Mouse (Mus musculus) heart, postnatal 14 days (tissue): ENCODE data around the gene 1700022I11Rik. TPM values are rescaled to one million over a fixed set of nuclear protein-coding genes. Genes with fewer than 3 reads are reported as not detected.
A peak's percentile ranks its signal among the peaks of the same experiment; 100 is the strongest.

Source experiments
- DNase-seq, 2 experiments: peaks; one replicate each; pipeline ENCODE4 v3.0.0; 2021 to 2022
- intact Hi-C: fragments of 180-260 bp; cut with DNase I; formaldehyde crosslinking; loops from one replicate; pipeline ENCODE4 v1.15.1; 2025
- long read RNA-seq, 2 experiments: library from polyadenylated mRNA; stranded (forward); transcript quantifications; one replicate each; pipeline ENCODE4 v2.0.0; 2021
- total RNA-seq, 2 experiments: library from RNA; stranded (reverse); gene quantifications; 2 replicates each; pipeline ENCODE4 v1.2.3; 2021

Gene 1700022I11Rik
- not detected for total RNA-seq
- long read RNA-seq, experiment 1 = 0 reads
- long read RNA-seq, experiment 2 = 0 reads

DNA sequence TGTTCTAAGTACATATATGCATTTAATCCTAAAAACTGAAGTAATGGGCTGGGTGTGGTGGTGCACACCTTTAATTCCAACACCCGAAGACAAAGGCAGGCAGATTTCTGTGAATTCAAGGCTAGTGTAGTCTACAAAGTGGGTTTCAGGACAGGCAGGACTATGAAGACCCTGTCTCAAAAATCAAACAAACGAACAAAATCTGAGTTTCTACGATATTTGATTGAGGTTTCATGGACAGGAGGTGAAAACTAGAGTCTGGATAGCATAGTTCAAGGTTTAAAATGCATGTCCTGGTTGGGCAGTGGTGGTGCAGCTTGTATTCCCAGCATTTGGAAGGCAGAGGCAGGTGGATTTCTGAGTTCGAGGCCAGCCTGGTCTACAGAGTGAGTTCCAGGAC is at the start of gene 1700022I11Rik:
Gene 1700022I11Rik (plus strand): TSS at position 301 of the 400 bp plus-strand sequence.
- DNase-seq = no peak
- intact Hi-C loops = no loop called here

DNA sequence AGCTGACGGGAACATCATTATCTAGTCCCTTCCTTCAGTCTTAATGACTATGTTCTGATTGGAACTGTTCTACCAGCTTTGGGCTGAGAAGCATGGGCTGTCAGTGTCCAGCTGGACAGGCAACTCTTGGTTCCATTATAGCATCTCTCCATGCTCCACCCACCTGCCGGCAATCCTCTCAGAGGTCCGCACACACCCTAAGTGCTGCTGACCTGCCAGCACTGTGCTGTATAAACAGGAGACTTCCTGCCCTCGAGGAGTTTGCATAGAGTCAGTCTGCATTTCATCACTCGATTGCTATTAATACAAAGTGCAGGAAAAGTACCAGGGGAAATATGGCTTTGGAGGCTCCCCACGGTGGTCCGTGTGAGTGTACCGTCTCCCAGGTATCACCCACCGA is 48.7 kb upstream of the 1700022I11Rik start:
- intact Hi-C loops = no loop called here
- DNase-seq = no peak

DNA sequence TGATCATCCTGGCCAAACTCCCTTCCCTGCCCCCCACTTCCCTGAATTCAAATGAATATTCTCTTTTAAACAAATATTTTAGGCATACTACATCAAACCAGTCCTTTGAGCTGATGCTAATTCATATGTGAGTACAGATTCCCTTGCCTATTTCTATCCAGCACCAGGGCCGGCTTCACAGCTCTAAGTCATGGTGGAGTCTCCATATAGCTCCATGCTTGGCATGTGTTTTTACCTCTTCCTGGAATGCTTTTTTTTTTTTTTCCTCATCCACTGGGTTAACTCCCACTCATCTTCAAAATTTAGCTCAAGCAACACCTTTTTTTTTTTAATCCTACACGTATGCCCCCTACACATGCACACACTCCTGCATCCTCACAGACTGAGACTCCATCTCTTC is 47.9 kb upstream of the 1700022I11Rik start:
- intact Hi-C loops = no loop called here
- no peak for DNase-seq

DNA sequence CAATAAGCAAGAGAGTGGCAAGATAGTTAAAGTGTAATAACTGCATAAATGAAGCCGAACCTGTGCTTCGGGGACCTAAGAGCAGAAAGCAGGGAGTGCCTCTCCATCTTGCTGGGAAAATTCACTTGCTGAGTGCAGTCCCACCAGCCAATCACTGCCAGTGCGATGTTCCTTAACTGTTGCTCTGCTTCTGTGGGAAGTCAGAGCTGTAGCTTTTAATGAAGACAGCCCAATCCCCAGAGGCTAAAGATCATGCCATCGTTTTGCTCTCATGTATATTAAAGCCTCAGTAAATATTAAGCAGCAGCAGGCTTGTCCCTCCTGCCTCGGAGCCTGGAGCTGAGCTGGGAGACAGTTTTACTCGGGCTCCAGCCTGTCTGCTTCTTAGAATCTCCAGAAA is 47.3 kb upstream of the 1700022I11Rik start:
- intact Hi-C loops = no loop called here
- no peak for DNase-seq

DNA sequence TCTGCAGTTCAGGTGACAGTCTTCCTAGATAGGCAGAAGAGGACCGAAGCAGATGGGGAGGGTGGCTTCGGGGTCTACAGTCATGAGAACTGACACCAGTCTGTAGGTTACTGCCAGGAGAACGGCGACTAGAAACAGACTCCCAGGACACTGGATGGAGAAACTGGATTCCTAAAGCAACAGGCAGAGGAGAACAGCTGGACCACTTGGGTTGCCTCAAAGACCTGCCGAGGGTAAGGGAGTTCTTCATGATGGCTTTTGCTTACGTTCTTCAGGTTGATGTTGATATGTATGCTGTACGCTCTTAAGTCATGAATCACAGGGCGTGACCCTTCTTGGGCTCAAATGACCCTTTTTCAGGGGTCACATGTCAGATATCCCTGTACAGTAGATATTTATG is 46.9 kb upstream of the 1700022I11Rik start:
- DNase-seq = no peak
- intact Hi-C loops = no loop called here

DNA sequence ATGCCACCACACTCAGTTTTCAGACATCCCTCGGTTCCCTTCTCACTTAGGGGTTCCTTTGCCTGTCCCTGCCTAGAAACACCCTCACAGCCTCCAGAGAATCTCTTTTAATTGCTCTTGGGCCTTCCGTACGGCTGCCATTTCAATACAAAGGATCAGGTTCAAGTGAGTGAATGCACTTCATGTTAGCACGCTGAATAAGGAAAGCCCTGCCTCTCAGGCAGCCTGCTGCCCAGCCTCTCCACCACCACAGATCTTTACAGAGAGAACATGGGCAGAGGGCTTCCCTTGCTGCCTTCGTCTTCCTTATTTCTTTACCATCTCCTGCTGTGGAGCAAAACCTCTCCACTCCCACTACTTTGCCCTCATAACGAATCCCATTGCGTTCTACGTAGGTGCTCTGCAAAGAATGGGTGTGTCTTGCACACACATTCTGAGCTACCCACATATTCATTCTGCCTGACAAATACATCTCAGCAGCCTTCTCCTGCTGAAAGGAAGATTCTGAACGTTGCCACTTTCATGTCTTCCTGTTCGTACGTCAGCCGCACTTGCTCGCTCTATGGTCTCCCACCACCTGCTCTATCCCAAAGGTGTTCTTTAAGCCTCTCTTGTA is 45.2 kb upstream of the 1700022I11Rik start:
- intact Hi-C loops = no loop called here

DNA sequence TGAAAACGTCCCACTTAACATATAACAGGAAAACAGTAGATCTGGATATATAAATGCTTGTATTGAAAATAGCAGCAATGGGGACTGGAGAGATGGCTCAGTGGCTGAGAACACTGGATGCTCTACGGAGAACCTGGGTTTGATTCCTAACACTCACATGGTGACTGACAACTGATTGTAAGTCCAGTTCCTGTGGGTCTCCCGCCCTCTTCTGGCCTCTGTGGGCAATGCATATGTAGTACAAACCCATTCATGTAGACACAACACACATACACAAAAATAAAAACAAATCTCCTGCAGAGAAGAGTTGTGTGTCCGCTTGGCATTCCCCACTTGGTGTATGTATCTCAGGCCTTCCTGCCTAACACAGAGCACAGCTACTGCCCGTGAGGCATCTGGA is 41.2 kb upstream of the 1700022I11Rik start:
- no peak for DNase-seq
- intact Hi-C loops = no loop called here

More for the DNA sequence above, 45.2 kb upstream of the 1700022I11Rik start:
- DNase-seq = no peak

DNA sequence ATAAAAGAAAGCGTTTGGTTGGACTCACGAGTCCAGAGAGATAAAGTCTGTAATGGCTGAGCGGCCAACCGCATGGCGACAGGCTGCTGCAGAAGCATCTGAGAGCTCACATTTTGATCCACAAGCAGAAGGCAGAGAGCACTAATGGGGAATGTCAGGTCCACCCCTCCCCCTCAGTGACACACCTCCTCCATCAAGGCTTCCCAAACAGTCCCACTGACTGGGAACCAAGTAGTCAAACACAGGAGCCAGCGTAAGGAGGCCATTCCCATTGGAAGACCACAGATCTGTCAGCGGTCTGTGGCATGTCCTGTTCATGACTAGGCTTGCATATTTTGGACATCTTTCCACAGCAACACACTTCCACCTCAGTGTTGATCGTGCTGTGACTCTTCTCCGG is 40.5 kb upstream of the 1700022I11Rik start:
- intact Hi-C loops = no loop called here

DNA sequence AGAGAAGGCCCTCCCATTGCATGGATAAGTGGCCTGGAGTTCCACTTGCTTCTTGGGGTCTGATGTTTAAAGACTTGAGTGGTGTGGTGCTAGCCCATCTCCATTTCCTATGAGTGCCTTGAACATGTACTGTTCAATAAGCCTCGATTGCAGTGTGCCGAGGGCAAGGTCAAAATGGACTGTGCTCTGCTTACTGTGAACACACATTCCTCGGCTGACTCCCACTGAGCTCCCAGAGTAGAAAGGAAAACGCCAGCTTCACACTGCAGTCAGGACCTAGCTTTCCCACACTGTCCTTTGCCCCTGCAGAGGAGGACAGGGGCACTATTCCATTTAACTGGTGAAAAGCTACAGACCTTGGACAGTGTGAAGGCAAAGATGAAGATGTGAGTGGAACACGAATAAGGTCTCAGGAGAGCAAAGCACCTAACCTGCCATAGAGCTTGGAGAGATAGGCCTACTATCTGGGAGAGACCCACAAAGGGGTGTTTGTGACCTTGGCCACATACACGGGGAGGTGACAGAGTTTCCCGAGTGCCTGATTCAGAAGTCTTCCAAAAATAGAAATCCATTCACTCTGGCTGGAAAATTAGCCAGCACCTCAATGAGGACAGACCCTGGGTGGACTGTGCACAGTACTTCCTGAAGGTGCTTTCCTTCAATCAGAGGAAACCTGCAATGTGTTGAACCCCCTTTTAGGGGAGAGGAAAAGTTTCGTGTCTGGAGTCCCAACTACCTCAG is 37.0 kb upstream of the 1700022I11Rik start:
- no peak for DNase-seq
- intact Hi-C loops = no loop called here

More for the DNA sequence above, 40.5 kb upstream of the 1700022I11Rik start:
- no peak for DNase-seq

DNA sequence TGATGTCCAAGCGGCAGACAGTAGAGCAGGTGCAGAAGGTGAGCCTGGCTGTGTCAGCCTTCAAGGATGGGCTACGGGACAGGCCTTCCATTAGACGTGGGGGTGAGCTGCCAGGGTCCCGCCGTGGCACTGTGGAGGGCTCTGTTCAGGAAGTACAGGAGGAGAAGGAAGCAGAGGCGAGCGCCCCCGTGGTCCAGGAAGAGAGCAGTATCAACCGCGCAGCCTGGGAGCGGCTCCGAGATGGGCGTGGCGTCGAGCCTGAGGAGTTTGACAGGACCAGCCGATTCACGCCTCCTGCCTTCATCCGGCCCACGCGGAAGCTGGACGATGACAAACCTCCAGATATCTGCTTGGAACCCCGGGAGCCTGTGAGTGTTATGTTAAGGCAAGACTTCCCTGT is 35.8 kb upstream of the 1700022I11Rik start:
- DNase-seq = peak; percentile 71 to 80
- intact Hi-C loops = no loop called here

DNA sequence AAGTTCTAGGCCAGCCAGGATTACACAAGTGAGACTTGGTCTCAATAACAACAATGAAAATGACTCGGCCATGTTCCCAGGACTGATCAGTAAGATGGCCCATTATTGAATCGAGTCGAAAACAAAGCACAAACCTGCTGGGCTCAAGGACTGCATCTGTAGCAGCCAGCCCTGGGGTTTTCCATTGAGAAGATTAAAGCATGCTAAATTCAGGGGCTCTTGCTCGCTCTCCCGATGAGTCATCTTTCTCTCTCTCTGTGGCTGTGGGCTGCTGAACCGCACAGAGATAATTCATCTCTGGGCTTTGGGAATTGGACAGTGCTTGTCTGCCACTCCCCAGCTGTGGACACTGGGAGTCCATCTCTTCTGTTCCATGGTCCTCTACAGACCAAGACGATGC is 28.0 kb upstream of the 1700022I11Rik start:
- intact Hi-C loops = no loop called here
- no peak for DNase-seq

DNA sequence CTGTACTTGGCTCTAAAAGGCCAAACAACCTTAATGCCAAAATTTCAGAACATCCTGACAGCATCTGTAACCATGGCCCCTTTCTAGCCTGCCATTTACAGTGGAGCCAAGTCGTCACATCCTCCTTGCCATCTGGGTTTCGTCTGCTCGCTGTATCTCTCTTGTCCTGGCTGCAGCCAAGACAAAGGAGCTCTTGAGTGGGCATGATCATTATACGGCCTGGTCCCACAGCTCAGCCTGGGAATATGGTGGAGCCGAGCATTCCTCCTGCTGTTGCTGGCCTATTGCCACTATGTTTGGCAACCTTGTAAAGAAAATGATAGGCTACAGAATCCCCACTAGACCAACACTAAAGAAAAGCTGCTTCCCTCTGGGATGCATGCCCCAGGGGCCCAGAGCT is 26.1 kb upstream of the 1700022I11Rik start:
- DNase-seq = no peak
- intact Hi-C loops = no loop called here

DNA sequence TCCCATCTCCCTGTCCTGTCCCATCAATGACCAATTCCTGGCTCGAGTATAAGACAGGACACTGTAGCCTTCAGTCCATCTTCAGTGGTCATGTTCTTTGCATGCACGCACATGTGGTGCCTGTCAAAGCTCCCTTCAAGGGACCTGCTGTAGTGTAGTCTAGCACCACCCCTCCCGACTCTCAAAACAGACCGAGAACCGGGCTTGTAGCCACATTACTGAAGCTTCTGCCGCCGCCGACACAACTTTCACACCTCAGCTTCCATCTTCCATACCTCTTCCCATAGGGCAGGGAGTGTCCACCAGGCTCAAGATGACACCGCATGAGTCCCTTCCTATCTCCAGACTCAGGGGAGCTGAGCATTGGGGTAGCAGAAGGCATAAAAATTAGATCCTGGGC is 25.2 kb upstream of the 1700022I11Rik start:
- intact Hi-C loops = loop anchor here (2.0 kb wide), 1 partner anchor 67 kb away; no protein-coding TSS in a partner anchor
- DNase-seq = no peak

DNA sequence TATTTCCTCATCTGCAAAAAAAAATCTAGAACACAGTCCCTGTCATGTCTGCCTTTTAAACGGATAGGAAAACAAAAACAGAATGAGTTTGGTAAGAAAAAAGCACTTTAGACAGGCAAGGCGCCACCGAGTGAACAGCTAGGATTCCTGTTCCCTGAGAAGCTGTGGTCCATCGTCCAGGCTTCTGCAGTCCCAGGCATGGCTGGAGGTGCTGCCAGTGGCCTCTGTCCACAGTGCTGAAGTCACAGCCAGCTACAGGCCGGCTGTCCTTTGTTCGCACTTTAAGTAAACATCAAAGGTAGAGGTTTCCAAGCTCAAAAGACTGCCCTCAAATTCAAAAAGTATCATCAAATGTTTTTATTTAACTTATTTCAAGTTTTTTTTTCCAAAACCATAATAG is 24.4 kb upstream of the 1700022I11Rik start:
- intact Hi-C loops = loop anchor here (2.0 kb wide), 1 partner anchor 68 kb away; no protein-coding TSS in a partner anchor
- DNase-seq = peak; percentile 54 to 74

DNA sequence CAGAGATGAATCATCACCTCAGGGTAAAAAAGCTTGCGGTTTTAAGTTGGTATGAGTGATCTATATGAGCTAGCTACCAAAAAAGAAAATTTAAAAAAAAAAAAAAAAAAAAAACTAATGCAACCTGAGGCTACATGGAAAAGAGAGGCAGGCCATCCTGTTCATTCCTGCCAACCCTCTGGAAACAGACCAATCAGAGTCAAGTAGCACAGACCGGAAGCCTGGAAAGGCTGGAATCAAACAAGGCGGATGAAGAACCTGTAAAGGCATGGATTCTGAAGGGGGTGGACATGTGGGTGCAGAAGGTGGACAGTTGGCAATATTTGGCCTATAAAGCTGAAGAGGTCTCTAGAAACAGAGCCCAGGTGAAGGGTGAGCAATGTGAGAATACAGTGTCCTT is 24.0 kb upstream of the 1700022I11Rik start:
- intact Hi-C loops = loop anchor here (2.0 kb wide), 1 partner anchor 69 kb away; no protein-coding TSS in a partner anchor
- DNase-seq = no peak

DNA sequence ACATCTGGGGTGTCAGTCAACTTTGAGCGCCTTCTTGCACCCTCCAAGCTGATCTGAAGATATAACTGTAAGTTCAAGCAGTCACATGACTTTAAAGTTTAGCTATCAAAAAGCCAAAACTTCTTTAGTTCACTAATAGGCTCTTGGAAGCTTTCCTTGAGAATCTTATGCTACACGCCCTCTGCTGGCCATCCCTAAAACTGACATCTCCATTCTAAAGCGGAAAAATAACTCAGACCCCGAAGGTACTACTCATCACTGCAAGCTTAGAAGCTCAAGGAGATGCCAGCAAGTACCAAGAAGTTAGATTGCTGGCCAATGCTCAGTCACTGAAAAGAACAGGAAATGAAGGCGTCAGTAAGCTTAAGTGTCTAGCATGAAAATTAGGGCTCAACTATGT is 23.5 kb upstream of the 1700022I11Rik start:
- intact Hi-C loops = loop anchor here (2.0 kb wide), 2 partner anchors 29 to 69 kb away; partner anchors contain the start of gene Phf24
- peak; percentile 56 to 73 for DNase-seq

DNA sequence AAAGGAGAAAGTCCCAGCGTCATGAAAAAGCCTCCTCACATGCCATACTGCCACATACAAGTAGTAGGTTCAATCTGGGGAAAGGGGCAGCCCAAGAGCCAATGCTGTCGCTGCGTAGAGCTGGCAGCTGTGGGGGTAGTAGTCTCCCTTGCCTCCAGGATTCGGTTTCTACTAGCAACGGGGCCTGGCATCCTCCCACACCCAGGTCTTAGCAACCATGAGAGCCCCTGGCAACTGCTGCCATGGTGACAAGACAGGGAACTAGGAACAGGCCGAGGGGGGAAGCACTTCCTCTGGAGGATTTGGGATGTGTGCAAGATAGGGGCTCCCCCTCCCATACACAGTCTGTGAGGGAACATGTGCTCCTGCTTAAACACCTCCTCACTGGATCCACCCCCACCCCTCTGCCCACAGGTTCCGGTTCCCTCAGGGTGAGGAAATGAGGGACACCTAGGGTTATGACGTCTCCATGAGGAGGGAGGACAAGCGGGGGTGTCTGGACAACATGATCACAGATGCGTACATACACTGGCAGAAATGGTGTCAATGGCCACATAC is 22.6 kb upstream of the 1700022I11Rik start:
- DNase-seq = no peak
- intact Hi-C loops = loop anchor here (2.0 kb wide), 1 partner anchor 30 kb away; the partner anchor contains the start of gene Phf24

DNA sequence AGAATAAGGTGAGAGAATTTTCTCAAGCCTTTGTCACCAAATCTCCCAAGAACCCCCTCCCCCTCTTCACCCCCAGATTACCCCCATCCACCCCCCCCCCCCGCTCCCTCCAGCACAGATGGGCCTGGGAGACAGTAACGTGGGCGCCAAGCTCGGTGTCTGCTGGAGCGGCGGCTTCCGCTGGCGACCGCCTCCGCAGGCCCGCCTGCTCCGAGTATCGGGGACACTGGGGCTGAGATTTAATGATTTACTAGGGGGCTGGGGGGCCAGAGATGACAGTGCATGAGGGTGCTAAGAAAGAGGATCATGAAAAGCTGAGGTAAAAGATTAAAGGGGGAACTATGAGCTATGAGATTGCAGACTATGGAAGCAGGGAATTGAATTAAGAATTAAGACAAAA is 20.9 kb upstream of the 1700022I11Rik start:
- no peak for DNase-seq
- intact Hi-C loops = no loop called here

DNA sequence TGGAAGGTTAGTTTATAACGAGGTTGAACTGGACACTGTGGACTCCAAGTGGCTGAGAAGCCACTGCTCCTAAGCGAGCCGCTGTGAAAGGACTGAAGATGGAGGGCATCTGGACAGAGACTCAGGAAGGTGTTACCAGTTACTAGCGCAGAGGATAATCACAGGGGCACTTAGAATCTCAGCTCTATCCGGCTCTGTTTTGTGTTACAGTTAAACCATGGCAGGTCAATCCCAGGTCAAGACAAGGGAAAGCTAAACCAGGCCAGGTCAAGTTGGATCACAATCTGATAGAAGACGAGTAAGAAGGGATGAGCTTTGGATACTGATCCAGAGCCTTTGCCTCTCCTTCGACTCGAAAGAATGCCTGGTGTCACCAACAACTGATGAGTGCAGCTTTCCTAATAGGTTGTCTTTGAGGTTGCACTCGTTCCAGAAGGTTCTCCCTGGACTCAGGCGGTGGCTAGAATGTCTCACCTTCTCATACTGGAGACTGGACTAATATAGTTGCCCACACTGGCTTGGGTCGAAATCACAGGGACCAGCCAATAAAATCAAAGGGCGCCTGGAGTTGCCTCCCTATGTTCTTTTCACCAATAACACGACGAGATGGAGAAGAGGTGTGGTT is 20.2 kb upstream of the 1700022I11Rik start:
- no peak for DNase-seq
- intact Hi-C loops = no loop called here

DNA sequence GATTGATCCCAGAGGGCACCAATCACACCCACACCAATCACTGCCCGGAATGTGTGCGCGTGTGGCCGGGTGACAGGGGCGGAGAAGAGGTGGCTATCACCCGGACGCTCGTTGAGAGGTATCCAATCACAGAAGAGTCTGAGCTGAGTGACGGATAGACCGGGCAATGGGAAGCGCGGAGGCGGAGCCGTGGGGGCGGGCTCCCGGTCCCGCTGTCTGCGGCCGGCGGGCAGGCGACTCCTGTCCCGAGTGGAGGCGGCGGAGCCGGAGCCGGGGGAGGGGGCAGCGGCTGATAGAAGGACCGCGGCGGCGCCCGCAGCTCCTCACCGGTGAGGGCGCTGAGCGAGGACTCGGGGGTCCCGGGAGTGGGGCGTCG is 19.7 kb upstream of the 1700022I11Rik start, which contains the start of gene Dnajb5:
Gene Dnajb5 (plus strand): TSS at position 139 of the 376 bp plus-strand sequence.
- peak; percentile 98 for DNase-seq
- intact Hi-C loops = no loop called here

DNA sequence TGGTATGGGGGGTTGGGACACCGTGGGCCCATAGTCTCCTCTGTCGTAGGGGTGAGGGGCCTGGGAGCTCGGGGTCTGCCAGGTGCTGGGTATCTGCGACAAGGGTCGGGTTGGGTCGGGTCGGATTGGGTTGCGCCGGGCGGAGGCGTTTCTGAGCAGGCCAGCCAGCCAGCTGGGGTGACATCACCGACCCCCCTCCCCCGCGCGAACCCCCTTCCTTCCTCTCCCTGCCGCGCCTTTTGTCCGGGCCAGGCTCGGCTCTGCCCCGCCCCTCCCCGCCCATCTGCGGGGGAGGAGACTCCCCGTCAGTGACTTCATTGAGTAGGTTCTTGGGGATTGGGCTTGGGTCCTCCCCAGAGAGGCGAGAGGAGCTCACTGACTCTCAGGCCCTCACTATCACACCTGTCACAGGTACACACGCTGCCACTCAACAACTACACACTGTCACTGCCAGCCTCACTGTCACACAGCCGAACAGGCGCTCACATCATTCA is 19.3 kb upstream of the 1700022I11Rik start:
- DNase-seq = peak; percentile 91 to 94
- intact Hi-C loops = no loop called here
